Mouse (Mus musculus) cerebellum, postnatal 4 days (tissue): ENCODE results near the gene Cacna2d4.
"Not testable (repeated sequence)": the region's sequence is repeated elsewhere in the genome, so short reads cannot be mapped to it uniquely, and the experiment has no call there.

Experiments
- DNase-seq, 2 experiments: peaks; one replicate each; pipeline ENCODE4 v3.0.0; 2022; ENCODE audit warnings: low spot score in 2 of 2, mixed read lengths in 1 of 2

Gene Cacna2d4

DNA sequence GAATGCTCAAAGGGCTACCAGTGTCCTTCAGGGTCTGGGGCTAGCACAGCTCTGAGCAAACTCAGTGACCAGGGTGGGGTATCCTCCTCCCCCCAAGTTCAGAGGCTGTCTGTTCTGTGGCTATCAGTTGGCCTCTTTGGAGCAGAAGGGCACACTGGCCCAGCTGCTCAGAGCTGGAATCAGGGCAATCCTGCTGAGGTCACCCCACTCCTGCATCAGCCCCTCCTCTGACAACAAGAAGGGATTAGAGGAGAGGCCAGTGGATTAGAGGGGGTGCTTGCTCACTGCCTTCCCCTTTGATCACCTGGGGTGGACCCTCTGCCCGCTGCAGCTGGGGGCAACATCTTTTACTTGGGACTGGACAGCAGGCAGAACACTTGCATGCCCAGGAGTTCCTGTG, at the start of gene Cacna2d4:
Cacna2d4 (plus strand) TSS at position 286 of the 400 bp plus-strand sequence.
- DNase-seq: no peak

DNA sequence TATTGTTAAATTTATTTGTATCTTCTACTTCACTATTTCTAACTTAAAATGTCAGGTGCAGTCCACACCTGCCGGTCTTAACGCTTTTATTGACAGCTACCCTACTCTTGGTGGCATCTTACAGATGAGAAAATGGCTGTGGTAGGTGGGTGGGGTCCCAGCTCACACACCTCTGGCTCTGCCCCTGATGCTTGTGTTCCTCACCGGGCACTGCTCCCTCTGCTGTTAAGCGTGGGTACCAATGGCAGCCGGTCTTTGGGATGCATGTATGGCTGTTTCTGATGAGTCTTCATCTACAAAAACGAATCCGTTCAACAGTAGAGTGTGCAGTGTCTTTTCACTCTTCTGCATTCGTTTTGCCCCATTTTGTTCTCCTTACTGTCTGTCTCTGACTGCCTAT, 49.7 kb upstream of the Cacna2d4 start:
- peak in 1 of 2 experiments; percentile 31 for DNase-seq

DNA sequence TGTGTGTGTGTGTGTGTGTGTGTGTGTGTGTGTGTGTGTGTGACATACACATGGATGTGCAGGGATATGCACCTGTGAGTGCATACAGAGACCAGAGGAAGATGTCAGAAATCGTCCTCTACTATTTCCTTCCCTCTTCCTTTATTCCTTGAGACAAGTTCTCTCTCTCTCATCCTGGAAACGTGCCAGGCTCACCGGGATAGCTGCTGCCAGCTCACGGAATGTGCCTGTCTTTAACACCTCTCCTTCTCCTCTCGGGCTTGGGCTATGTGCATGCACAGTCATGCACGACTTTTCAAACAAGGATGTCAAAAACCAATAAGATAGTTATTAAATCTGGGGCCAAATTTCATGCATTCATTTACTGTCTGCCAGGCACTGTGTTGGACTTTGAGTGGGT, 48.7 kb upstream of the Cacna2d4 start:
- no peak for DNase-seq

DNA sequence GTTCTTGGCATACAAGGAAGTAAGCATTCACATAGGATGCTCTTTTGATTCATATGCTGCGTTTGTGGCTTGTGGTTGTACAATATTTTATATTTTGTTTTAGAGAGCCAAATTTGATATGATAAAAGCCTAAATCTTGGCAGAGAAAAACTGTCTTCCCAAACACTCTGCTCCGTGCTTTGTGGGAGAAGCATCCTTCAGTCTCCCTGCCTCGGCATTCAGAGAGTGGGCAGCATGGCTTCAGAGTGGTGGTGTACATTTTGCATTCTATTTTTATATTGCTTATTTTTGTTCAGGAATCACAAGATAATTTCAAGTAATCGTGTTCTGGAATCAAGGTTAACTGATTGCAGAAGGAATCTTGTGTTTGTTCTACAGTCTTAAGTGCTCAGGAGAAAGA, 44.8 kb upstream of the Cacna2d4 start:
- no peak for DNase-seq

DNA sequence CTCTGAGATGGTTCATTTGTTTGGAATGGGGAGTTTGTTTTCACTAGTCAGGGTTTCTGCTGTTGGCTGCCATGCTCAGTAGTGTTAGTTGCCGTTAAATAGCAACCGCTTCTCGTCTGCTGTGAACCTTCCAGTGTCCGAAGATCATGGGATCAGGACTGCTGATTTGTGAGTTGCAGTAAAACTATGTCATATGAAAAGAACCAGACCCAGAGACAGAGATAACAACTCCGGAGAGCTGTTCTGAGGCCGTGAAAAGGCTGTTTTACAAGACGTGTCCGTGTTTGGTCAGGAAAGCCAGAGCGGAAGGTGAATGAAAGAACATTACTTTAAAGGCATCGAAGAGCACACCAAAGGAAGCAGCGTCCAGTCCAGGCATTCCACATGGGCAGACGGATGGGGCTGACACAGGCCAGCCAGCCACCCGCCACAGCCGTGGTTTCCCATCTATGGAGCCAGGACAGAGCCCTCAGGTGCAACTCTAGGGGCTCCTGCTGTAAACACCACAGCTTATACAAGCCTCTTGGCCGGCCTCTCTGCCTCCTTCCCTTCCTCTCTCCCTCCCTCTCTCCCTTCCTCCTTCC, 42.7 kb upstream of the Cacna2d4 start:
- DNase-seq: no peak

DNA sequence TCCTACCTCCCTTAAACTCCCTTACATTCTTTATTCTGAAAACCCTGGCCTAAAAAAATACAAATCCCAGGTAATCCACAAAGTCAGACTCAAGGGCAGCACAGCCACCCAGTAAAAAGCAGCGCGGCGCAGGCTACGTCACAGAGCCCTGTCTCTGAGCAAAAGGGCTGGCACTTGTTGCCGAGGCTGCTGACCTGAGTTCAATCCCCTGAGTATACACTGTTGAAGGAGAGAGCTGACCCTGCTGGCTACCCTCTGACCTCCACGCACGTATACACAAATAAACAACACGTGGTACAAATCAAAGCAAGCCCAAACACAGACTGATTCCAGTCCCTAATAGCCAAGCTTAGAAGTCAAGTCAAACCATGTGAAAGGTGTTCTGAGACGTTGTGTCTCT, 42.2 kb upstream of the Cacna2d4 start:
- DNase-seq: no peak

DNA sequence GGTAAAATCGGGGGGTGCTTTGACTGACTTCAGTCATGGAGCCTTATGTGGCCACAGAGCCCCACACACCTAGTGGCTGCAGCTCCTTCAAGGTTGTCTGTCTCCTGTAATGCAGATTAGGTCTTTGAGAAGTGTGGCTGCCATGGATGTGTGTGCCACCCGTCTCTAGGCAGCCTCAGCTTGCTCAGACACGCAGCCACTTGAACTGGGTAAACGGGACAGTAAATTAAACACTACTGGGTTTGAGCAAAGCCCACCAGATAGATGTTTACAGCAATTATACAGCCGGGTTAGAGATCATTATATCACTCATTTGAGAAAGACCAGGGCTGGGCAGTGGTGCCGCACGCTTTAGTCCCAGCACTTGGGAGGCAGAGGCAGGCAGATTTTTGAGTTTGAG, 41.7 kb upstream of the Cacna2d4 start:
- DNase-seq: no peak

DNA sequence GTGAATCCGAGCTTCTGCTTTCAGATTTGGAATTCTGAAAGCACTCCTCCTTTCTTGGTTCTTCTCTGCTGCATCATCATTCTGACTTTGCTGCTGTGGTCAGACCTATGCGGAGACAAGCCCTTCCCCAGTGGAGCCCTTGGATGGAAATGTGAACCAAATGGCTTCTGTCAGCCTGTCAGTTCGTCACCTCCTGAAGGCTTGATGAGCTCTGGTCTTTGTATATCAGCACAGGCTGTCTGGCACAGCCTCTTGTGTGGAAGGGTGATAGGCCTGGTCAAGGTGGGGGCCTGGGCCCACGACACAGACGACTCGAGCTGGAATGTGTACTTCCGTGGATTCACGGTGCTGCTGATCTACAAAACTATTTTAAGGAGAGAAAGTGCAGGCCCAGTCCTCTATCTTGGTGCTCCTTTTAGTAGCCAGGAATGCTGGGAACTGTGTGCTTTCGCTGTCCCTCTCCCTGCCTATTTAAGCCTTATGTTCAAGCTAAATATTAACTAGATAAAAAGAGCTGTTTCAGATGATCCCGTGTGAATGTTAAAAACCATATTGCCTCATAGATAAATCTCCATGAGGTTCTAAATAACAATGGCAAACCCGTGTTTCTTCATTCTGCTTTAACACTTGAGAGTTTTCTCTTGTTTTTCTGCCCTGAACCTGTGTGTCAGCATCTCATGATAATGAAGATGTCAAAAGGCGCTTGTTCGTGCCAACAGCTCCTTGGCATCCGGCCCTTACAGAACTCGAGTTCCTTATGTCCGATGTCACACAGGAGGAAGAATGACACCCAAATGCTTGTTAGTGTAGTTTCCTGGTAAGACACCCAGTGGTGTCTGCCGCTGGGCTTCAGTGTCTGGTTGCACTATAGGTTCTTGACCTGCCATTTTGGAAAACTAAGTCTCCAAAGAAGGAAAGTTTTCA, 39.7 kb upstream of the Cacna2d4 start, which contains the start of gene Cacna1c:
Cacna1c (minus strand) TSS at position 37 of the 924 bp plus-strand sequence.
- DNase-seq: peak in 1 of 2 experiments; percentile 43

DNA sequence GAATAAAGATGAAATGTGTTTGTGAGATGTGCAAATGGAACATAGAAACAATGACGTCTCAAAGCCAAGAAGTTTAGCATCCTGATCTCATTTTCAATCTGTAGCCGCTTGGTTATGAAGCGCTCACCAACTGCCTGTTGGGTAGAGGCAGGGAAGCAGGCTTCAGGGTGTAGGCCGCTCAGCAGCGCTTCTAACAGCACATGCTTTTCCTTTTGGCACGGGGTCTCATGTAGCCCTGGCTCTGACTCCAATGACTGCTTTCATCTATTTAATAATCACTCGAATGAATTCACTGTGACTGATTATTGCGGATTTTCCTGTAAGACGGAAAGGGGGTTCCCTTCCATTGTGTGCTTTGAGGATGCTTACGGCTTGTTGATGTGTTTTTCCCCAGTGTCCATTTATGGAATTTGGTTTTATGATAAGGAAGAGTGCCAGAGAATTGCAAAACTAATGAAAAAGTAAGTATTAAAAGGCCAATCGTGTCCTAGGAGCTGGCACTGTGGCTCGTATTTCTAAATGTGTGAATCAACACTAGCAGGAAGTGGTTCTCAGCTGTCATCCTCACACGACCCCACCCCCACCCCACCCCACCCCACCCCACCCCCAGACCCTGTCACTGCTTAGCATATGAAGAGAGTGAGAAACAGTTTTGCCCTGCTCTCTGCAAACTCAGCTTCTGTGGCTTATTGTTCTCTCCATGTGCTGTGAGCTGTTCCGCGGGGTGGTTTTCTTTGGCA, 37.6 kb upstream of the Cacna2d4 start:
- no peak for DNase-seq

DNA sequence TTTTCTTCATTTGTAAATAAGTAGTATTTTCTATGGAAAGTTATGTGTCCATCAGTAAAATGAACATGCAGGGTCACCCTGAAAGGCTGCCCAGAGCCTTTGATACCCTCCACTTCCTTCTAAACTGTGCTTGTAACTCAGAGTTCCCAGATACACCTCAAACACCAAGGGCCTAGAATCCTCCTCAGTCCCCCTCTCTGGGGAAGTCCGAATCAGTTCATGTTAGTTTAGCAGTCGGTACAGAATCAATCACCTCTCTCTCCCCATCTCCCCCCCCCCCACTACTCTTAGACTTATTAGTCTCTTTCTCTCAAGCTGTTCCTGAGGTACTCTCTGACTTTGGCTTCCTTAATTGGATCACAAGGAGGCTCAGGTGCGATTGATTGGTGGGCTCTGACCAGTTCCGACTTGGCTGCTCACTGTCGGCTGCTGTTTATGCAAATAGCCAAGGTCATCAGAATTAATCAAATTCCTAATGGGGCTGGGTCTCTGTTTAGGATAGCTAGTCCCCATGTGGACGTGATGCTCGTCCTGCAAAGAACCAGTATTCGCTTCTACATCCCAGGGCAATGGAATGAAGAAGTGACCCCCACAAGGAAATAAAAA, 36.9 kb upstream of the Cacna2d4 start:
- no peak for DNase-seq

DNA sequence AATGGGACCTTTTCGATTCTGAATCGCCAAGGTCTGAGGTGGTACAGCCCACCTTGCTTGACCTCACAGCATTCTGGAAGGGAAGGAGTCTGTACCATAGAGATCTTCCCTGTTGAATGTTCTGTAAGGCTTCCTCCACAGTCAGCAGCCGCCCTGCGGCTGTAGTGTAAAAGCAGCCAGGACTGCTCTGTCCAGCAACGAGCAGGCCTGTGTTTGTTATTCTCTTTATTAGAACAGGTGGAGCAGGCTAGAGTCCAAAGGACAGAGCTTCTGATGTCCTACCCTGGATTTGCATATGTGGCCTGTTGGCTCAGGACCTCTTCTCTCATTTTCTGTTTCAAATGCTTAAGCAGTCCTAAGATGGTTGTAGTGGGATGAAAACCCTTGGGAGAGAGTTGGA, 36.0 kb upstream of the Cacna2d4 start:
- DNase-seq: no peak

DNA sequence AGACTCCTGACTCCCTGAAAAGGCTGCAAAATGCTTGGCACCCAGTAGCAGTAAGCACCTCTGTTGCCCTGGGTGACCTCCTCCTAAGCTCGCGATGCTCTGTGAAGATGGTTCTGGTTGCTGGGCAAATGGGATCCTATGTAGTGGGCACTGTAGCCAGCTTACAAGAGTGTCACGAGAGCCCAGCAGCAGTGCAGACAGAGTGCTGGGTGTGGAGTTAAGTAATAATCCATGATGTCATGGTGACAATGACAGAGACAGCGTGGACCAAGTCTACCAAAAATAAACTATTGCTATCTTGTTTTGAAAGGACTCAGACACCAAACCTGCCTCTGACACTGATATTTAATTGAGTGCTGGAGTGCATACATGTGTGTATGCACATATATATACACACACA, 34.8 kb upstream of the Cacna2d4 start:
- no peak for DNase-seq

DNA sequence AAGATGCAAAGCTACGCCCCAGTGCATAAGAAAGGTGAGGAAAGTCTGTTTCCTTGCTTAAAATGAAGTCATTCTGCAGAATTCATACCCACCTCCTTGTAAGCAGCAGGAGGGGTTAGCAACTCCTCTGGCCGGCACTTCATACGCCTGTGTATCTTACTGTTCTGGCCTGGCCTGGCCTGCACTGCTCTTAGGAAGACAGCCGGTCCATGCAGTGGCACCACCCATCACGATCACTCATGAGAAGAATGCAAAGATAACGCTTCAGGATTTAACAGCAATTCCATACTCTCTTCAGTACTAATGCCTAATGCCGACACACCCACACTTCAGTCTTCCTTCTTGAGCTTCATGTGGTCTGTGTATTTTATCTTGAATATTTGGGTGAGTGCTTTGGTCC, 32.0 kb upstream of the Cacna2d4 start:
- DNase-seq: no peak

DNA sequence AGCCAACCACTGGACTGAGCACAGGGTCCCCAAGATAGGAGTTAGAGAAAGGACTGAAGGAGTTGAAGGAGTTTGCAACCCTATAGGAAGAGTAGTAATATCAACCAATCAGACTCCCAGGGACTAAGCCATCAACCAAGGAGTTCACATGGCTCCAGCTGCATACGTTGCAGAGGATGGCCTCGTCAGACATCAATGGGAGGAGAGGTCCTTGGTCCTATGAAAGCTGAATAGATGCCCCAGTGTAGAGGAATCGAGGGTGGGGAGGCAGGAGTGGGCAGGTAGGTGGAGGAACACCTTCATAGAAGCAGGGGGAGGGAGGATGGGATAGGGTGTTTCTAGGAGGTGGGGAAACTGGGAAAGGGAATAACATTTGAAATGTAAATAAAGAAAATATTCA, 31.4 kb upstream of the Cacna2d4 start:
- no peak for DNase-seq

DNA sequence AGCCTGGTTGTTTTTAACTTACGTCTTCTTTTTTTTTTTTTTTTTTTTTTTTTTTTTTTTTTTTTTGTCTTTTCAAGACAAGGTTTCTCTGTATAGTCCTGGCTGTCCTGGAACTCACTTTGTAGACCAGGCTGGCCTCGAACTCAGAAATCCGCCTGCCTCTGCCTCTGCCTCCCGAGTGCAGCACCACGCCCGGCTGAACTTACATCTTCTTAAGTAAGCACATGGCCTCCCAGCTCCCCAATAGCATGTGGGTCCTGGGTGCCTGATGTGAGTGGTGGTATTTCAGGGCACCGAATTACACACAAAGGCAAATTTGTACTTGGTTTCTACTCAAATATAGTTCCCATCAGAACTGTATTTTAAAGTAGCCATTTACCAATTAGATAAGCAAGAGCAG, 30.3 kb upstream of the Cacna2d4 start:
- DNase-seq: not testable (repeated sequence)

DNA sequence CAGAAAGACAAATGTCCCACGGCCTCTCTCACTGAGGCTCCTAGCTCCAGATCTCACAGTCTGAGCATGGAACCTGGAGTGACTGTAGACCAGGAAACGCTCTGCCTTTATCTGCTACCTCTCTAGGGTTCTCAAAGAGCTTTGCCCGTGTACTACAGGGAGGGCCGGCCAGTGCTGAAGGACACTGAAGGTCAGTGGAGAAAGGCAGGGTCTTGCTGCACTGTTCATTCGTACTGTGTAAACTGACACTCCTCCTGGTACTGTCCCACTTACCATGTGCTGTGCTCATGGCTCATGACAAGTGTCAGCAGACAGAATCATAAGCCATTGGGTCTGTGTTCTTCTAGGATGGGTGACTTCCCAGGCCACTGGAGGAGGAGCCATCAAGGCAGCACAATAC, 23.0 kb upstream of the Cacna2d4 start:
- peak in 1 of 2 experiments; percentile 3 for DNase-seq

DNA sequence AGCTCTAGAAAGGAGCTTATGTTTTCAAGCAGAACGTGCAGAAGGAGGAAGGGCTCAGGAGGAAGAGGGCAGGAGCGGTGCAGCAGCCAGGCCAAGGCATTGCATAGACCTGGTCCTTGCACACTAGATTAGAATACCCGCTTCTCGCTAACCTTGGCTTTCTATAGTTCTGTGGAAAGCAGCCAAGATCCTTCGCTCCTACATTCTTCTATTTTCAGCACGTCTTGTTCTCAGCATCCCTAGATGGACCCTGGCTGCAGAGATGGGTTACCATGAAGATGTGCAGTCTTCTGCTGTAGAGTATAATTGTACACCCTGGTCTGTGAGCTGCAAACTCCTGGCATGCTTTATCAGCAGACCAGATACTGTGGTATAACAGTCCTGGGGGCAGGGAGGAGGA, 22.1 kb upstream of the Cacna2d4 start:
- DNase-seq: peak in 1 of 2 experiments; percentile 18

DNA sequence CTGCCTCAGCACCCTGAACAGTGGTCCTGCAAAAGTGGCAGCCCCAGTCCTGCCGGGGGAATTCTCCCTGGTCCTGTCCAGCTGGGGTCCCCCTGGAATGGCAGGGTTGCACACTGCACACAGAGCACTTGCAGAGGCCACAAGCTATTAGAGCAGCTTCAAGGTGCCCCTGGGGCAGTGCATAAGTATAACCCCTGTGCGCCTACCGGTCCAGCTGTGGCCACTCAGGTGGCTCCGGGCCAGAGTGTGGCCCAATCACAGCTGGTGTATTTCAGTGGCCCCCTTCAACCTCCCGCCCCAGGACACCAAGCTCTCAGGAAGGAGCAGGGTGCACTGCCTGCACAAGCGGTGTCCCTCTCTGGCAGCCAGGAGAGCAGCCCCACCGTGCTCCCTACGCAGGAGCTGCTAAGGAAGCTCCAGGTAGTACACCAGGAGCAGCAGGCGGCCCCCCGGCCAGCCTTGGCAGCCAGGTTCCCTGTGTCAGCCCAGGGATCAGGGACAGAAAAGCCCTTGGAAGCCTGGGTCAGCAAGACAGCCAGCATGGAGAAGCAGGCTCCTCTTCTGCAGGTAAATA, 21.2 kb upstream of the Cacna2d4 start:
- peak in 1 of 2 experiments; percentile 19 for DNase-seq

DNA sequence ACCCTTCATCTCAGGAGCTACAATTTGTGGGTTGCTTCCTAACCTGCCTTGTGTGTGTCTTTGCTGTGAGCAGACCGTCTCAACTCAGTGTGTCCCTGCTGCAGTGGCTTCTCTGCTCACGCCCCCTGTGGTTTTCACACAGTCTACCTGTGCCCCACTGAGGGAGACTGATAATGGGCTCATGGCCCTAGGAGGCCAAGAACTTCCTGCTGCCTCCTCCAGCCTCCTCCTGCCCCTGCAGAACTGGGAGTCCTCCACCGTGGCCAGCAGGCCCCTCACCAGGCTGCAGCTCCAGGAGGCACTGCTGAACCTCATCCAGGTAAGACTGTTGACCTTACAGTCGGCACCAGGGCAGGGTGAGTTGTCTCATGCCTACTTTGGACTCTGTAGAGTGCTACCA, 18.7 kb upstream of the Cacna2d4 start:
- DNase-seq: peak in 1 of 2 experiments; percentile 18

DNA sequence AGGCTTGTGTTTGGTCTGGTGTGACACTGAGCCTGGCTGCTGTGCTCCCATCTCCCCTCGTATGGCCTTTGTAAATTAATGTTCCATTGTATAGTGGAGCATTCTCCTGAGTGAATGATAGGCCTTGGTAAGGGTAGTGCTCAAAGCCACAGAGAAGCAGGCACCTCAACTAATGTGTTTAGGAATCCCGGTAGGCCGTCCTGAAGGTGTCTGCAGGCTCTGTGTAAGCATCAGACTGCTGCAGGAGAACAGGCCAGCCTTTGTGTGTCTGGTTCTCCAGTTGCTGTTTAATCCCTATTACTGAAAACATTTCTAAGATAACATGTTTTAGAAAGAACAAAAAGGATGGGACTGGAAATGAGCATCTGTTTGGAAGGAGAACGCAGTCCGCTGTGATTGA, 17.7 kb upstream of the Cacna2d4 start:
- DNase-seq: no peak

DNA sequence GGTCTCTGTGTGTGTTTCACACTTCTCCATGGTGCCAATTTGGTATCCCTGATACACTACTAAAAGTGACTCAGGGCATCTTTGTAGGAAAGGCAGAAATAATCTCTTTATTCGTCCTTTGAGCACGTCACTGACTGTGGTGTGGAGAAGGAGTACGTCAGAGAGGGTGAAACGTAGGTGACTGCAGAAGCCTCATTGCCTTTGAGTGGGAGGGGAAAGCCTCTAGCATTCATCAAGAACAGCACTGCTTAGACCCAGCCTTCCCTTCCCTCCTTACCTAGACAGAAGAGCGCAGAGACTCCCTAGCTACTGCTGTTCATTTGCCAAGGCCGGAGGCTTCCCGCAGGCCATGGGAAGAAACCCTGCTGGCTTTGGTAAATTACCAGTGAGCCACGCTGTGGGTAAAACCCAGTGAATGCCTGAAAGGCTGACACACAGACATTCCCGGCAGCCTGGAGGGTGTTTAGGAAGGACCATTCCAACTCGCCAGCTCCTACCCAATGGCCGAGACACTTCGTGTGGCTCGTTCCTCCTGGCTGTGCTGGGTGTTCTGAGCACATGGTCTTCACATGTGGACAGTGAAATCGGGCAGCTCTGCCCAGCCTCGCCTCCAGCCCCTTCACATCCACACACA, 17.0 kb upstream of the Cacna2d4 start:
- peak in 1 of 2 experiments; percentile 16 for DNase-seq
